Mouse (Mus musculus): Measurements from ENCODE around the gene Npas2.

DNA sequence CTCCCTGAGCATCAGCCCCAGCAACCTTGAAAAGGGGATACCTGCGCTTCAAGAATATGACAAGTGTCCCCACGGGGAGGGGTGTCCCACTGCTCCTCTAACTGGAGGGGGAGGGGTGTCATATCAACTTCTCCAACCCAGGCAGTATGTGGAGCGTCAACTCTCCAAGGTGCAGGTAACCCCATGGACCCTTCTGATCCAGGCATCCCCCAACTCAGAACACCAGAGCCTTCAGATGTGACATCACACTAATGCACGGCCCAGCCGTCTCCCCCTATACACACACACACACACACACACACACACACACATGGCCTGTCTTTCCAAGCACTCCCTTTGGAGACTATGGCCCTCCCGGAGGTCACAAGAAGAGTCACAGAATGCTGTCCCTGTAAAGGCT, 198.1 kb downstream of the Npas2 start:
- no peak for TF ChIP-seq CTCF (IDR thresholded peaks at IDR 0.05; ENCODE audit: insufficient read depth, low read depth, low read length)
- TF ChIP-seq POLR2A (IDR thresholded peaks at IDR 0.05; ENCODE audit: insufficient read depth, low read depth, low read length) = no peak
